Mouse (Mus musculus) liver, postnatal 0 days (tissue): ENCODE measurements around the gene Gm10160. TPM values are rescaled to one million over a fixed set of nuclear protein-coding genes. Genes with fewer than 3 reads are reported as not detected.

Experiments
- ATAC-seq: fragments of 200-750 bp; cut with Nextera tagmentation; 2 replicates; pipeline ENCODE4 v1.8.0; 2017; ENCODE audit warnings: mild to moderate bottlenecking, moderate library complexity
- DNase-seq: peaks from one replicate; pipeline ENCODE4 v3.0.0-alpha.2; 2016
- H3K27ac ChIP-seq: fragments of 300-500 bp; sonication (generic); 2 replicates; pipeline ENCODE4 v1.5.1; 2014; ENCODE audit warnings: antibody characterized with exemption, moderate library complexity, mild to moderate bottlenecking, low read depth
- H3K27me3 ChIP-seq: fragments of 300-500 bp; sonication (generic); 2 replicates; pipeline ENCODE4 v1.6.1; 2014; ENCODE audit warnings: low read length, control low read depth, mixed read lengths; ENCODE audit not compliant: insufficient read depth
- H3K36me3 ChIP-seq: fragments of 300-500 bp; sonication (generic); replicated peaks from 2 replicates; pipeline ENCODE4 v1.6.1; 2014; ENCODE audit warnings: mild to moderate bottlenecking, control low read depth, low read length, moderate library complexity, mixed read lengths; ENCODE audit not compliant: insufficient read depth
- H3K4me1 ChIP-seq: fragments of 300-500 bp; sonication (generic); 2 replicates; pipeline ENCODE4 v1.6.1; 2014; ENCODE audit warnings: antibody characterized with exemption, mild to moderate bottlenecking, control low read depth; ENCODE audit not compliant: insufficient read depth
- H3K4me2 ChIP-seq: fragments of 300-500 bp; sonication (generic); 2 replicates; pipeline ENCODE4 v1.6.1; 2014; ENCODE audit warnings: low read depth, mild to moderate bottlenecking, low read length, moderate library complexity, mixed read lengths
- H3K4me3 ChIP-seq: fragments of 300-500 bp; sonication (generic); 2 replicates; pipeline ENCODE4 v1.5.1; 2014; ENCODE audit warnings: low read depth, low read length
- H3K9ac ChIP-seq: fragments of 300-500 bp; sonication (generic); replicated peaks from 2 replicates; pipeline ENCODE4 v1.6.1; 2014; ENCODE audit warnings: mild to moderate bottlenecking, moderate library complexity
- H3K9me3 ChIP-seq: fragments of 300-500 bp; sonication (generic); 2 replicates; pipeline ENCODE4 v1.6.1; 2016; ENCODE audit warnings: mild to moderate bottlenecking, control low read depth, low read length, mixed read lengths
- CTCF ChIP-seq: sonication (generic); IDR thresholded peaks from 2 replicates; pipeline ENCODE4 v1.5.1; 2016; ENCODE audit warnings: antibody characterized with exemption, low read depth
- EP300 ChIP-seq: IDR thresholded peaks from 2 replicates; pipeline ENCODE4 v1.6.1; 2016; ENCODE audit warnings: antibody characterized with exemption, low read depth, mild to moderate bottlenecking
- WGBS: fragments of 180-500 bp; shearing (Covaris S2); extraction: QIAGEN DNeasy Blood & Tissue Kit; methylation state at CpG from one replicate; pipeline ENCODE4 v1.1.7; 2014; ENCODE audit not compliant: insufficient replicate concordance; 5-methylcytosine and 5-hydroxymethylcytosine counted together
- polyA plus RNA-seq: library from polyadenylated mRNA; unstranded; fragments of >200 nt; fragmentation: Nextera tagmentation; extraction: Ambion mirVana; gene quantifications from 2 replicates; pipeline ENCODE4 v1.2.1, GENCODE M21; 2015

The Gm10160 gene
- polyA plus RNA-seq, 1 experiment from 2014 or later = not detected

- no peak overlapping the region for H3K4me3 ChIP-seq
- TF ChIP-seq EP300 (no peak), CTCF (no peak)
- H3K27ac ChIP-seq = no peak overlapping the region
Measured at GRCm38 (mm10) chr7:81851706-81852105, 3.9 kb downstream of the Gm10160 start.

GRCm38 (mm10) chr7:81850171-81850570 lies 5.4 kb downstream of the Gm10160 start:
- Histone ChIP-seq H3K4me1 (peaks cover 16% of the 10 kb centered on the region; the same call in 1 of the 2 replicates), H3K4me3 (no peak overlapping the region), H3K36me3 (no peaks in the 10 kb centered on the region), H3K4me2 (no peak overlapping the region), H3K9me3 (no peaks in the 10 kb centered on the region), H3K27me3 (peaks cover 14% of the 10 kb centered on the region), H3K27ac (peak overlapping the region; percentile 50), H3K9ac (no peak overlapping the region)
- TF ChIP-seq EP300 (no peak), CTCF (no peak)
- DNase-seq (no peak), ATAC-seq (no peak)
- 68% methylated on average over 6 of the region's 6 CpGs for WGBS

More at GRCm38 (mm10) chr7:81851706-81852105, 3.9 kb downstream of the Gm10160 start:
- H3K27me3 ChIP-seq = peaks cover 20% of the 10 kb centered on the region; the same call in 1 of the 2 replicates
- H3K9ac ChIP-seq = no peak overlapping the region
- peaks cover 16% of the 10 kb centered on the region for H3K4me1 ChIP-seq
- no peaks in the 10 kb centered on the region for H3K36me3 ChIP-seq
- ATAC-seq (no peak), DNase-seq (no peak)
- H3K9me3 ChIP-seq = no peaks in the 10 kb centered on the region
- WGBS = 52% methylated on average over 3 of the region's 3 CpGs
- H3K4me2 ChIP-seq = no peak overlapping the region

- Histone ChIP-seq H3K4me3 (no peak overlapping the region), H3K36me3 (no peaks in the 10 kb centered on the region), H3K27ac (peak overlapping the region; percentile 50), H3K27me3 (peaks cover 16% of the 10 kb centered on the region), H3K9me3 (no peaks in the 10 kb centered on the region), H3K4me2 (no peak overlapping the region; the same call in 1 of the 2 replicates), H3K4me1 (peaks cover 16% of the 10 kb centered on the region; the same call in 1 of the 2 replicates), H3K9ac (no peak overlapping the region)
- 50% methylated on average over 7 of the region's 7 CpGs for WGBS
- ATAC-seq = peak; percentile 50
- no peak for DNase-seq
- peak; percentile 31 for TF ChIP-seq CTCF
- no peak; the same call in 1 of the 2 replicates for TF ChIP-seq EP300
Measured at GRCm38 (mm10) chr7:81849633-81850032, 6.0 kb downstream of the Gm10160 start.

GRCm38 (mm10) chr7:81849214-81849613 lies 6.4 kb downstream of the Gm10160 start:
- peaks cover 19% of the 10 kb centered on the region for H3K27me3 ChIP-seq
- peak overlapping the region; percentile 50 for H3K27ac ChIP-seq
- no peak overlapping the region for H3K4me3 ChIP-seq
- no peak for DNase-seq
- no peaks in the 10 kb centered on the region for H3K9me3 ChIP-seq
- no peaks in the 10 kb centered on the region for H3K36me3 ChIP-seq
- 40% methylated on average over 5 of the region's 5 CpGs for WGBS
- H3K9ac ChIP-seq = no peak overlapping the region
- TF ChIP-seq CTCF = no peak
- TF ChIP-seq EP300 = peak; percentile 23; the same call in 1 of the 2 replicates
- H3K4me2 ChIP-seq = no peak overlapping the region
- ATAC-seq = peak; percentile 82
- H3K4me1 ChIP-seq = peaks cover 12% of the 10 kb centered on the region; the same call in 1 of the 2 replicates

- H3K36me3 ChIP-seq = no peaks in the 10 kb centered on the region
- WGBS = 60% methylated on average over 4 of the region's 4 CpGs
- DNase-seq (no peak), ATAC-seq (no peak)
- H3K9ac ChIP-seq = no peak overlapping the region
- no peak for TF ChIP-seq EP300
- no peak for TF ChIP-seq CTCF
- no peak overlapping the region for H3K4me2 ChIP-seq
- no peaks in the 10 kb centered on the region for H3K9me3 ChIP-seq
- H3K4me1 ChIP-seq = peaks cover 12% of the 10 kb centered on the region; the same call in 1 of the 2 replicates
- no peak overlapping the region for H3K4me3 ChIP-seq
- peaks cover 19% of the 10 kb centered on the region for H3K27me3 ChIP-seq
- H3K27ac ChIP-seq = no peak overlapping the region
Measured at GRCm38 (mm10) chr7:81847777-81848176, 7.8 kb downstream of the Gm10160 start.

- peaks cover 19% of the 10 kb centered on the region for H3K27me3 ChIP-seq
- H3K9me3 ChIP-seq = no peaks in the 10 kb centered on the region
- H3K9ac ChIP-seq = no peak overlapping the region
- DNase-seq (no peak), ATAC-seq (no peak)
- no peak overlapping the region for H3K4me3 ChIP-seq
- WGBS = 58% methylated on average over 8 of the region's 8 CpGs
- H3K4me2 ChIP-seq = no peak overlapping the region
- TF ChIP-seq EP300 = no peak
- TF ChIP-seq CTCF = no peak
- H3K36me3 ChIP-seq = no peaks in the 10 kb centered on the region
- no peak overlapping the region for H3K27ac ChIP-seq
- H3K4me1 ChIP-seq = peaks cover 12% of the 10 kb centered on the region; the same call in 1 of the 2 replicates
Measured at GRCm38 (mm10) chr7:81847010-81847409, 8.6 kb downstream of the Gm10160 start.
